Mouse (Mus musculus): ENCODE measurements around the gene Zeb2.

Gene Zeb2

GRCm38 (mm10) chr2:45112891-45113683 lies 4.1 kb downstream of the Zeb2 start:
- in situ Hi-C loops (cut with MboI, MseI), result loop anchor here (5.0 kb wide), 1 partner anchor 781 kb away; no protein-coding TSS in a partner anchor

- in situ Hi-C loops (cut with MboI, MseI), result loop anchor here (5.0 kb wide), 1 partner anchor 780 kb away; no protein-coding TSS in a partner anchor
Observed at GRCm38 (mm10) chr2:45112021-45112747, 5.0 kb downstream of the Zeb2 start.

DNA sequence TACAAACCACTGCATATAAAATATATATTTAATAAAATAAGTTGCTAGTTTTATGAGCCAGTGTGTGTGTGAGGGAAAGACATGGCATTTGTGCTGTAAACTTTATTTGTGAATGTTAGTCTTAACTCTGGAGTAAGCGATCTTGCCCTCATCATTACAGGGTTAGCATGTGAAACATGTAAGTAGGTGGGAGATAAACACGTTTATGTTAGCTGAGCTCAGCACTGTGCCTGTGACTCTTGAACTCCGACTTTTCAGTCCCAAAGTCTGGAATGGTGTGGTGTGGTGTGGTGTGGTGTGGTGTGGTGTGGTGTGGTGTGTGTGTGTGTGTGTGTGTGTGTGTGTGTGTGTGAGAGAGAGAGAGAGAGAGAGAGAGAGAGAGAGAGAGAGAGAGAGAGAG lies 5.6 kb downstream of the Zeb2 start:
- in situ Hi-C loops (cut with MboI, MseI), result loop anchor here (5.0 kb wide), 1 partner anchor 779 kb away; no protein-coding TSS in a partner anchor

- in situ Hi-C loops (cut with MboI, MseI), result loop anchor here (5.0 kb wide), 1 partner anchor 779 kb away; no protein-coding TSS in a partner anchor
Observed at GRCm38 (mm10) chr2:45110757-45111411, 6.3 kb downstream of the Zeb2 start.

- in situ Hi-C loops (cut with MboI, MseI), result loop anchor here (5.0 kb wide), 1 partner anchor 778 kb away; no protein-coding TSS in a partner anchor
Observed at GRCm38 (mm10) chr2:45109951-45110756, 7.0 kb downstream of the Zeb2 start.

- in situ Hi-C loops (cut with MboI, MseI), result no loop called here
Observed at GRCm38 (mm10) chr2:45109161-45109950, 7.8 kb downstream of the Zeb2 start.

- in situ Hi-C loops (cut with MboI, MseI), result no loop called here
Observed at GRCm38 (mm10) chr2:45108521-45109091, 8.6 kb downstream of the Zeb2 start.

DNA sequence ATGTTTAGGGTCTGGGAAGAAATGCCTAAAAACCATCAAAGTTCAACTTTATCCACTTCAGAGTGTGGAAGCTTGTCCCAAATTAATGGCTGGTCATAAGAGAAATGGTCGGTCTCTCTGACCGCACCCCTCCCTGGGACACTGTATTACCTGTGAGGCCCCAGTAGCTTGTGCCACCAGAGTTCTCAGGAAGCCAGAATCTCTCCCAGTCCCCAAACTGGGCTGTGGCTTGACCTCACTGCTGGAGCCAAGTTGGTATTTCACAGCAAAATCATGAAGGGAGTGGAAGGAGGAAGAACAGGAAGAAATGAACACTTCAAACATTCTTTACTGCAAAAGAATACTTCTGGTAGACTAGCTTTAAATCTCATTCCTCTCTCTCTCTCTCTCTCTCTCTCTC lies 9.6 kb downstream of the Zeb2 start:
- in situ Hi-C loops (cut with MboI, MseI), result no loop called here

DNA sequence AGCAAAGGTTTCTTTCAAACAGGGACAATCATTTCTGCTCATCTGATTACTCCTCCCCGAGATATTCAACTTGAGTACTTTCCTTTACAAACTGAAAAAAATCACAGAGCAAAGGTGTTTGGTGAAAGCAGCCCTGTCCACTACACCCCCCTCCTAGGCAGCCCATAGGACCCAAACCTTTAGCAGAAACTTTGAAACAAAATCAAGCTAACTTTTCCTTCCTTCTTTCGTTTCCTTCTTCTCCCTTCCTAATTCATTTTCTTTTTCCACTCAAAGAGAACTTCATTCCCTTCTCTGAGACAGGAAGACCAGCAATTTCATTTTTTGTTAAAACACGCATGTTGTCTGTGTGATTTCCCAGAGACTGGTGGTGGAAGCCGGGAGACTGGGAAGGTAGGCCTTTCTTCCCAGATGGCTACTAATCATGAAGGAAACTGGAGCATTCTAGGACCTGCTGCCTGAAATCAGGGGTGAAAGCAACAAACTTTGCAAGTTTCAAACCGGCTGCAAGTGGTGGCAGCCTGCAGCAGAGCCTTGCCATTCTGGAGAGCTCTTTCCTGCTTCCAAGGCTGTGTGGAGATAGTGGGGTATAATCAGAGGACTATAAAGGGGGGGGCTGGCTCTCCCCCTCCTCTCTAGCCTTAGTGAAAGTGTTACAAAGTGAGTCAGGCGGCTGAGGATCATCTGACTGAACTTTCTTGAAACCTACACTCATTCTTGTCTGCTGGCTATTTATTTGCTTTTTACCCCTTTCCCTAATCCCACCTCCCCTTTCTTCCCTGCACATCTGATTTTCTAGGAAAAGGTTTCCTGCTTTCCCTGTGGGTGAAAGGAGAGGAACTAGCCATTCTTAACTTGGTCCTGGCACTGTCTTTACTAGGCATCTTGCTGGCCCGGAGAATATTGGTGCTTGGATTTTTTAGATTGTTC lies 11.0 kb downstream of the Zeb2 start:
- in situ Hi-C loops (cut with MboI, MseI), result no loop called here

GRCm38 (mm10) chr2:45105281-45105721 lies 11.9 kb downstream of the Zeb2 start:
- in situ Hi-C loops (cut with MboI, MseI), result no loop called here

- in situ Hi-C loops (cut with MboI, MseI), result no loop called here
Observed at GRCm38 (mm10) chr2:45104511-45105055, 12.6 kb downstream of the Zeb2 start.

DNA sequence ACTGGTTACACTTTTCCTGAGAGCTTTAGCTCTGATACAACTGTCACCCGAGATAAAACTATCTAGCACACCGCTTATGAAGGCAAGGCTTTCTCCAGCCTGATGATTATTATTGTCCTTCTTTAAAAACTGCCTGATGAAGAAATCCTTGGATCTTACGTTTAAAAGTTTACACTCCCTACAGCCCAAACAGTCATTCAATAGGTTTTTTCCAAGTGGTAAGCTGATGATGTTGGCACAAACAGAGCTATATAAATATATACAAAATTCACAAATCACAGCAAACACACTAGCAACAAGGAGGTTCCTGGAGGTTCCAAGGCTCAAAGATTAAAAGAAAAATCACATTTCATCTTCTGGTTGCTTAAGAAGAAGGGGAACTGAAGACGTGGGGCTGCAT lies 13.1 kb downstream of the Zeb2 start:
- in situ Hi-C loops (cut with MboI, MseI), result no loop called here

DNA sequence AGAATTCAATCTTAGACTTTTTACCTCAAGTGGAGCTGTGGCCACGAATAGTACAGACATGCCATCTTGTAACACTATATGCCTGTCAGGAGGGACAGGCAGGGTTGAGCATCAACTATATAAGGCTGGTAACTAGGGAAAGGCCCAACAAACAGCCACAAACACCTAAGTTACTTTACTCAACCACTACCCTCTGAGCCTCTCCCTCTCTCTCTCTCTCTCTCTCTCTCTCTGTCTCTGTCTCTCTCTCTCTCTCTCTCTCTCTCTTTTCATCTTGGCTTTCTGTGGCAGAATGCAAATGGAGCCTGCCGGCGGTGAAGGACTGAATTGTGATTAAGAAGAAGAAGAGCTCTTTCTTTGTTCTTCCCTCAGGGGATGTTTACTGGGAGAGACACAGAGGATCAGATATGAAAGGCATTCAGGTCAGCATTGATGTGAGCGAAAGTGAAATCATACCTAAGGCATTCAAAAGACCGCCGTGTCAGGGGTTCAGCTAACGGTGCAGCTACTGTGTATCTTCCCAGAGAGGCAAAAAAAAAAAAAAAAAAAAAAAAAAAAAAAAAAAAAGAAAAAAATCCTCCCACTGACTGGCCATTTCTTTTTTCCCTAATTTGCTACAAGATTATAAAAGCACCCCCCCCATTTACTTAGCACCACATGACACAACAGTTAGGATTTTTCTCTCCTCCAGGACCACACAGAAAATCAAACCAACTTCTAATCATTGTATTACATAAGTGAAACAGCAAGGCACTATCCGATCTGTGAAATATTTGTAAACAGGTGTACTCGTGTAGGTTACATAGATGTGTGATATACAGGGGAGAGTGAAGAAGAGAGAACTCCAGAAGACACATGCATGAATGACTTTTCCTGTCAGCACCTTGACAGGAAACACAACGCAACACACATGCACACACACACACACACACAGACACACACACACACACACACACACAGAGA lies 13.9 kb downstream of the Zeb2 start:
- in situ Hi-C loops (cut with MboI, MseI), result no loop called here

GRCm38 (mm10) chr2:45102191-45102638 lies 15.0 kb downstream of the Zeb2 start:
- in situ Hi-C loops (cut with MboI, MseI), result no loop called here

GRCm38 (mm10) chr2:45101586-45101985 lies 15.6 kb downstream of the Zeb2 start:
- in situ Hi-C loops (cut with MboI, MseI), result no loop called here

DNA sequence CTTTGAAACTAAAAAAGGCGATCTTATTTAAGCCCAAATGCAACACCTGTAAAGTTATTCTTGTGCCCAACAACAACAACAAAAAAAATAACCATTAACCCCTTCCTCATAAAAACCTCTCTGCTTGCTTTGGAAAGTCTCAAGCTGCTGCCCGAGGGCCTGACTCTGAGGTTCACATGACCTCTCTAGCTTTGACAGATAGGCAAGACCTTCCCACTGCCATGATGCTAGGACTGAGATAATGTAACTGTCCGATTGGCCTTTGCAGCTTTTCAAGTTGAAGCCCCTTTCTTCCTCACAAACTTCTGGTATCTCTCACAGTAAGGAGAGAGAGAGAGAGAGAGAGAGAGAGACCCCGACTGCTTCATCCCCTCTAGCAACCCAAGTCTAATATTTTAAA lies 16.2 kb downstream of the Zeb2 start:
- in situ Hi-C loops (cut with MboI, MseI), result no loop called here

GRCm38 (mm10) chr2:45100628-45101027 lies 16.6 kb downstream of the Zeb2 start:
- in situ Hi-C loops (cut with MboI, MseI), result no loop called here

All from T-helper 1 cell (primary cell).